Mouse (Mus musculus): ENCODE results near the gene Slc29a3. TPM values are rescaled to one million over a fixed set of nuclear protein-coding genes. Genes with fewer than 3 reads are reported as not detected.
"Not testable (repeated sequence)": the region's sequence is repeated elsewhere in the genome, so short reads cannot be mapped to it uniquely, and the experiment has no call there.

Gene Slc29a3
- polyA plus RNA-seq, 1 experiment from 2014 or later = 9.0 TPM

GRCm38 (mm10) chr10:60727301-60727700, 25.3 kb downstream of the Slc29a3 start:
- Histone ChIP-seq H3K36me3 (ENCODE audit: control insufficient read depth, insufficient read depth, low read length) (peaks cover 6% of the 10 kb centered on the region; the same call in 1 of the 2 replicates), H3K9ac (ENCODE audit: low read depth, low read length) (no peak overlapping the region), H3K4me3 (ENCODE audit: low read depth, low read length) (no peak overlapping the region), H3K4me1 (ENCODE audit: control insufficient read depth, insufficient read depth, low read length) (no peaks in the 10 kb centered on the region), H3K27me3 (replicated peaks; ENCODE audit: control insufficient read depth, insufficient read depth, low read length) (no peaks in the 10 kb centered on the region), H3K27ac (replicated peaks; ENCODE audit: low read depth, low read length) (0 out of 2 replicates have a peak overlapping the region, but pooled peaks have one; percentile 1), H3K9me3 (ENCODE audit: control insufficient read depth, low read length) (no peaks in the 10 kb centered on the region), H3K4me2 (ENCODE audit: low read depth, low read length) (no peak overlapping the region)
- ATAC-seq (ENCODE audit: low read depth) = no peak
- 47% methylated on average over 5 of the region's 5 CpGs for WGBS
- no peak for DNase-seq (ENCODE audit: low spot score)

- no peak for ATAC-seq (ENCODE audit: low read depth)
- no peak overlapping the region for H3K27ac ChIP-seq (replicated peaks; ENCODE audit: low read depth, low read length)
- H3K36me3 ChIP-seq (ENCODE audit: control insufficient read depth, insufficient read depth, low read length) = peaks cover 6% of the 10 kb centered on the region; the same call in 1 of the 2 replicates
- 73% methylated on average over 3 of the region's 3 CpGs for WGBS
- H3K4me2 ChIP-seq (ENCODE audit: low read depth, low read length) = no peak overlapping the region
- no peaks in the 10 kb centered on the region for H3K9me3 ChIP-seq (ENCODE audit: control insufficient read depth, low read length)
- no peak for DNase-seq (ENCODE audit: low spot score)
- no peaks in the 10 kb centered on the region for H3K4me1 ChIP-seq (ENCODE audit: control insufficient read depth, insufficient read depth, low read length)
- H3K4me3 ChIP-seq (ENCODE audit: low read depth, low read length) = no peak overlapping the region
- H3K9ac ChIP-seq (ENCODE audit: low read depth, low read length) = no peak overlapping the region
- H3K27me3 ChIP-seq (replicated peaks; ENCODE audit: control insufficient read depth, insufficient read depth, low read length) = no peaks in the 10 kb centered on the region
These were observed 25.7 kb downstream of the Slc29a3 start for GRCm38 (mm10) chr10:60726896-60727295.

GRCm38 (mm10) chr10:60724496-60724895, 28.1 kb downstream of the Slc29a3 start:
- DNase-seq (ENCODE audit: low spot score) (no peak), ATAC-seq (ENCODE audit: low read depth) (no peak)
- WGBS = 77% methylated on average over 6 of the region's 6 CpGs
- Histone ChIP-seq H3K9me3 (ENCODE audit: control insufficient read depth, low read length) (no peaks in the 10 kb centered on the region), H3K9ac (ENCODE audit: low read depth, low read length) (no peak overlapping the region), H3K4me1 (ENCODE audit: control insufficient read depth, insufficient read depth, low read length) (no peaks in the 10 kb centered on the region), H3K4me2 (ENCODE audit: low read depth, low read length) (no peak overlapping the region), H3K4me3 (ENCODE audit: low read depth, low read length) (no peak overlapping the region), H3K27me3 (replicated peaks; ENCODE audit: control insufficient read depth, insufficient read depth, low read length) (no peaks in the 10 kb centered on the region), H3K27ac (replicated peaks; ENCODE audit: low read depth, low read length) (no peak overlapping the region), H3K36me3 (ENCODE audit: control insufficient read depth, insufficient read depth, low read length) (peaks cover 6% of the 10 kb centered on the region; the same call in 1 of the 2 replicates)

GRCm38 (mm10) chr10:60723345-60723744, 29.2 kb downstream of the Slc29a3 start:
- Histone ChIP-seq H3K27ac (replicated peaks; ENCODE audit: low read depth, low read length) (no peak overlapping the region), H3K4me1 (ENCODE audit: control insufficient read depth, insufficient read depth, low read length) (no peaks in the 10 kb centered on the region), H3K4me3 (ENCODE audit: low read depth, low read length) (no peak overlapping the region), H3K9me3 (ENCODE audit: control insufficient read depth, low read length) (no peaks in the 10 kb centered on the region), H3K27me3 (replicated peaks; ENCODE audit: control insufficient read depth, insufficient read depth, low read length) (no peaks in the 10 kb centered on the region), H3K36me3 (ENCODE audit: control insufficient read depth, insufficient read depth, low read length) (peaks cover 12% of the 10 kb centered on the region; the same call in 1 of the 2 replicates), H3K4me2 (ENCODE audit: low read depth, low read length) (no peak overlapping the region), H3K9ac (ENCODE audit: low read depth, low read length) (no peak overlapping the region)
- ATAC-seq (ENCODE audit: low read depth) (no peak), DNase-seq (ENCODE audit: low spot score) (no peak)
- WGBS = 60% methylated on average over 1 of the region's 1 CpGs

- DNase-seq (ENCODE audit: low spot score) = no peak
- WGBS = 71% methylated on average over 12 of the region's 12 CpGs
- no peaks in the 10 kb centered on the region for H3K9me3 ChIP-seq (ENCODE audit: control insufficient read depth, low read length)
- H3K27me3 ChIP-seq (replicated peaks; ENCODE audit: control insufficient read depth, insufficient read depth, low read length) = no peaks in the 10 kb centered on the region
- peaks cover 14% of the 10 kb centered on the region for H3K36me3 ChIP-seq (ENCODE audit: control insufficient read depth, insufficient read depth, low read length)
- no peak overlapping the region for H3K4me3 ChIP-seq (ENCODE audit: low read depth, low read length)
- ATAC-seq (ENCODE audit: low read depth) = no peak
- H3K4me1 ChIP-seq (ENCODE audit: control insufficient read depth, insufficient read depth, low read length) = no peaks in the 10 kb centered on the region
- no peak overlapping the region for H3K27ac ChIP-seq (replicated peaks; ENCODE audit: low read depth, low read length)
- no peak overlapping the region for H3K9ac ChIP-seq (ENCODE audit: low read depth, low read length)
- H3K4me2 ChIP-seq (ENCODE audit: low read depth, low read length) = no peak overlapping the region
These were observed 31.0 kb downstream of the Slc29a3 start for GRCm38 (mm10) chr10:60721640-60722039.

- no peaks in the 10 kb centered on the region for H3K4me1 ChIP-seq (ENCODE audit: control insufficient read depth, insufficient read depth, low read length)
- H3K4me3 ChIP-seq (ENCODE audit: low read depth, low read length) = no peak overlapping the region
- no peak overlapping the region for H3K9ac ChIP-seq (ENCODE audit: low read depth, low read length)
- H3K27me3 ChIP-seq (replicated peaks; ENCODE audit: control insufficient read depth, insufficient read depth, low read length) = no peaks in the 10 kb centered on the region
- H3K36me3 ChIP-seq (ENCODE audit: control insufficient read depth, insufficient read depth, low read length) = peaks cover 25% of the 10 kb centered on the region
- H3K27ac ChIP-seq (replicated peaks; ENCODE audit: low read depth, low read length) = no peak overlapping the region
- H3K9me3 ChIP-seq (ENCODE audit: control insufficient read depth, low read length) = no peaks in the 10 kb centered on the region
- DNase-seq (ENCODE audit: low spot score) = no peak
- ATAC-seq (ENCODE audit: low read depth) = no peak
- 95% methylated on average over 5 of the region's 5 CpGs for WGBS
- no peak overlapping the region for H3K4me2 ChIP-seq (ENCODE audit: low read depth, low read length)
These were observed 32.1 kb downstream of the Slc29a3 start for GRCm38 (mm10) chr10:60720461-60720860.

GRCm38 (mm10) chr10:60718491-60718890, 34.1 kb downstream of the Slc29a3 start:
- Histone ChIP-seq H3K9ac (ENCODE audit: low read depth, low read length) (no peak overlapping the region), H3K4me1 (ENCODE audit: control insufficient read depth, insufficient read depth, low read length) (no peaks in the 10 kb centered on the region), H3K36me3 (ENCODE audit: control insufficient read depth, insufficient read depth, low read length) (peaks cover 37% of the 10 kb centered on the region), H3K27ac (replicated peaks; ENCODE audit: low read depth, low read length) (no peak overlapping the region), H3K4me2 (ENCODE audit: low read depth, low read length) (no peak overlapping the region), H3K9me3 (ENCODE audit: control insufficient read depth, low read length) (peaks cover 15% of the 10 kb centered on the region), H3K4me3 (ENCODE audit: low read depth, low read length) (no peak overlapping the region), H3K27me3 (replicated peaks; ENCODE audit: control insufficient read depth, insufficient read depth, low read length) (no peaks in the 10 kb centered on the region)
- 72% methylated on average over 2 of the region's 2 CpGs for WGBS
- DNase-seq (ENCODE audit: low spot score) (no peak), ATAC-seq (ENCODE audit: low read depth) (no peak)

GRCm38 (mm10) chr10:60716449-60716848, 36.1 kb downstream of the Slc29a3 start:
- Histone ChIP-seq H3K9me3 (ENCODE audit: control insufficient read depth, low read length) (peaks cover 18% of the 10 kb centered on the region), H3K4me3 (ENCODE audit: low read depth, low read length) (no peak overlapping the region), H3K9ac (ENCODE audit: low read depth, low read length) (no peak overlapping the region), H3K4me2 (ENCODE audit: low read depth, low read length) (no peak overlapping the region), H3K4me1 (ENCODE audit: control insufficient read depth, insufficient read depth, low read length) (no peaks in the 10 kb centered on the region), H3K36me3 (ENCODE audit: control insufficient read depth, insufficient read depth, low read length) (peaks cover 41% of the 10 kb centered on the region), H3K27me3 (replicated peaks; ENCODE audit: control insufficient read depth, insufficient read depth, low read length) (no peaks in the 10 kb centered on the region), H3K27ac (replicated peaks; ENCODE audit: low read depth, low read length) (no peak overlapping the region)
- ATAC-seq (ENCODE audit: low read depth) (no peak), DNase-seq (ENCODE audit: low spot score) (no peak)
- 97% methylated on average over 3 of the region's 3 CpGs for WGBS

- peaks cover 18% of the 10 kb centered on the region for H3K9me3 ChIP-seq (ENCODE audit: control insufficient read depth, low read length)
- H3K4me3 ChIP-seq (ENCODE audit: low read depth, low read length); H3K27ac ChIP-seq (replicated peaks; ENCODE audit: low read depth, low read length); H3K4me1 ChIP-seq (ENCODE audit: control insufficient read depth, insufficient read depth, low read length); H3K4me2 ChIP-seq (ENCODE audit: low read depth, low read length); H3K9ac ChIP-seq (ENCODE audit: low read depth, low read length); H3K27me3 ChIP-seq (replicated peaks; ENCODE audit: control insufficient read depth, insufficient read depth, low read length); DNase-seq (ENCODE audit: low spot score); ATAC-seq (ENCODE audit: low read depth): not testable (repeated sequence)
- peaks cover 35% of the 10 kb centered on the region for H3K36me3 ChIP-seq (ENCODE audit: control insufficient read depth, insufficient read depth, low read length)
- 55% methylated on average over 7 of the region's 8 CpGs for whole genome bisulfite sequencing
These were observed 40.3 kb downstream of the Slc29a3 start for GRCm38 (mm10) chr10:60712299-60712698.

Measured in embryonic facial prominence, embryonic 14.5 days (tissue).